27 mouse cellular contexts compared by ENCODE assay signal in genomic region chr2:125510752-125511151, GRCm38 (mm10). TPM values are rescaled to one million over a fixed set of nuclear protein-coding genes. Genes with fewer than 3 reads are reported as not detected.
DNase-seq lines count a peak whose midpoint lies in the region; ATAC-seq and TF ChIP-seq lines count a peak whose summit lies in the region.
"Had no signal": no experiment of that assay in that cellular context is flagged by ENCODE, and none has a peak within 500 bp of the region (broad histone marks: within the 10 kb centered on the region; RNA-seq: fewer than 3 reads in every experiment).

No protein-coding gene starts in this region.

- TF ChIP-seq POLR2A in heart, adult 2 months (IDR thresholded peaks at IDR 0.05; ENCODE audit: insufficient read depth, low read depth, low read length), result no peak
- no peak for TF ChIP-seq POLR2A in myocyte (IDR thresholded peaks at IDR 0.05; ENCODE audit: insufficient read length, low read depth)

- 0 out of 2 replicates have a peak, but pooled peaks have one; percentile 22 for TF ChIP-seq EP300 in heart, adult 2 months (IDR thresholded peaks at IDR 0.05; ENCODE audit: insufficient read depth, low read depth, low read length)
- no peak for TF ChIP-seq EP300 in liver, postnatal 0 days (IDR thresholded peaks at IDR 0.05; ENCODE audit: low read depth)

- H3K4me2 ChIP-seq in myocyte (ENCODE audit: low read depth), result peak overlapping the region; percentile 32
- H3K4me2 ChIP-seq in liver, postnatal 0 days (ENCODE audit: low read depth, low read length), result no peak overlapping the region
- H3K4me2 ChIP-seq: embryonic facial prominence, embryonic 12.5 days; embryonic facial prominence, embryonic 15.5 days; forebrain, embryonic 12.5 days; forebrain, embryonic 15.5 days; heart, embryonic 11.5 days; hindbrain, embryonic 12.5 days; hindbrain, embryonic 15.5 days had no signal

- H3K79me2 ChIP-seq in heart, adult 2 months (replicated peaks; ENCODE audit: control insufficient read depth, insufficient read depth, low read length), result no peaks in the 10 kb centered on the region
- H3K79me2 ChIP-seq in myocyte (ENCODE audit: control insufficient read depth, insufficient read depth), result no peaks in the 10 kb centered on the region

- H3K9ac ChIP-seq in heart, adult 2 months (ENCODE audit: low read depth, low read length), result no peak overlapping the region
- H3K9ac ChIP-seq in liver, postnatal 0 days (replicated peaks), result no peak overlapping the region
- H3K9ac ChIP-seq: embryonic facial prominence, embryonic 12.5 days; embryonic facial prominence, embryonic 15.5 days; forebrain, embryonic 12.5 days; forebrain, embryonic 15.5 days; hindbrain, embryonic 12.5 days; hindbrain, embryonic 15.5 days had no signal

- peak overlapping the region; percentile 26; the same call in 1 of the 2 replicates for H3K27ac ChIP-seq in heart, adult 2 months
- no peak overlapping the region for H3K27ac ChIP-seq in liver, postnatal 0 days (ENCODE audit: low read depth)
- H3K27ac ChIP-seq: embryonic facial prominence, embryonic 12.5 days; embryonic facial prominence, embryonic 15.5 days; forebrain, embryonic 12.5 days; forebrain, embryonic 15.5 days; hindbrain, embryonic 12.5 days; hindbrain, embryonic 15.5 days had no signal

- 39% methylated on average over 2 of the region's 2 CpGs for WGBS in heart, adult 2 months
- 73% methylated on average over 2 of the region's 2 CpGs for WGBS in liver, postnatal 0 days (ENCODE audit: insufficient replicate concordance)

- peaks cover 11% of the 10 kb centered on the region for H3K4me1 ChIP-seq in heart, adult 2 months (ENCODE audit: control insufficient read depth, insufficient read depth, low read length)
- H3K4me1 ChIP-seq in liver, postnatal 0 days (ENCODE audit: insufficient read depth), result no peaks in the 10 kb centered on the region; the same call in 1 of the 2 replicates

- H3K27me3 ChIP-seq in heart, adult 2 months (ENCODE audit: control insufficient read depth, insufficient read depth, low read length), result no peaks in the 10 kb centered on the region
- H3K27me3 ChIP-seq in myocyte (ENCODE audit: control insufficient read depth, insufficient read depth, insufficient read length), result no peaks in the 10 kb centered on the region
- H3K27me3 ChIP-seq in liver, postnatal 0 days (ENCODE audit: insufficient read depth, low read length), result peaks cover 23% of the 10 kb centered on the region
- H3K27me3 ChIP-seq: embryonic facial prominence, embryonic 12.5 days; embryonic facial prominence, embryonic 15.5 days; forebrain, embryonic 15.5 days; hindbrain, embryonic 15.5 days; Patski had no signal

- H3ac ChIP-seq in myocyte (ENCODE audit: control insufficient read depth, insufficient read length), result no peak overlapping the region

- no peak overlapping the region for H3K4me3 ChIP-seq in heart, adult 2 months
- H3K4me3 ChIP-seq in myocyte, result no peak overlapping the region
- no peak overlapping the region for H3K4me3 ChIP-seq in liver, postnatal 0 days (ENCODE audit: low read depth, low read length)
- H3K4me3 ChIP-seq: embryonic facial prominence, embryonic 12.5 days; embryonic facial prominence, embryonic 15.5 days; erythroblast, embryonic 14.5 days; forebrain, embryonic 12.5 days; forebrain, embryonic 15.5 days; hindbrain, embryonic 12.5 days; hindbrain, embryonic 15.5 days had no signal

- H3K36me3 ChIP-seq in heart, adult 2 months (ENCODE audit: control insufficient read depth, insufficient read depth, low read length), result no peaks in the 10 kb centered on the region; the same call in 1 of the 2 replicates
- no peaks in the 10 kb centered on the region for H3K36me3 ChIP-seq in myocyte (ENCODE audit: control insufficient read depth, insufficient read depth)
- no peaks in the 10 kb centered on the region for H3K36me3 ChIP-seq in liver, postnatal 0 days (replicated peaks; ENCODE audit: insufficient read depth, low read length)
- H3K36me3 ChIP-seq: embryonic facial prominence, embryonic 12.5 days; embryonic facial prominence, embryonic 15.5 days; forebrain, embryonic 12.5 days; forebrain, embryonic 15.5 days; hindbrain, embryonic 12.5 days; hindbrain, embryonic 15.5 days had no signal

- intact Hi-C loops in heart, adult 2 months (cut with DNase I), result loop anchor here (1.0 kb wide), 1 partner anchor 69 kb away; no protein-coding TSS in a partner anchor
- intact Hi-C loops in heart, postnatal 36 days (cut with DNase I), result no loop called here
- intact Hi-C loops in gastrocnemius, postnatal 14 days (cut with DNase I; ENCODE audit: low total_unique reads), result no loop called here

- no peak for ATAC-seq in erythroblast, adult 5-6 weeks (replicated peaks; ENCODE audit: low FRiP score, poor library complexity, severe bottlenecking)
- ATAC-seq in liver, postnatal 0 days, result no peak
- ATAC-seq: forebrain, embryonic 15.5 days; intestine, postnatal 0 days; Patski had no signal

- TF ChIP-seq CTCF in heart, adult 2 months (IDR thresholded peaks at IDR 0.05), result no peak
- TF ChIP-seq CTCF in liver, postnatal 0 days (IDR thresholded peaks at IDR 0.05; ENCODE audit: low read depth), result no peak

- no peaks in the 10 kb centered on the region for H3K9me3 ChIP-seq in liver, postnatal 0 days (ENCODE audit: low read length)
- H3K9me3 ChIP-seq: embryonic facial prominence, embryonic 12.5 days; embryonic facial prominence, embryonic 15.5 days; forebrain, embryonic 12.5 days; forebrain, embryonic 15.5 days; hindbrain, embryonic 12.5 days; hindbrain, embryonic 15.5 days had no signal

- peak; percentile 59 for DNase-seq in gastrocnemius, adult 18-20 months (ENCODE audit: low spot score)
- DNase-seq in gastrocnemius, adult 8-10 months (ENCODE audit: low spot score in 2 of 2), result no peak
- DNase-seq in heart, adult 2 months, result peak; percentile 40 to 51
- DNase-seq in heart, postnatal 36 days, result no peak
- DNase-seq in gastrocnemius, postnatal 14 days, result peak; percentile 35
- DNase-seq in liver, postnatal 0 days, result no peak
- DNase-seq: adrenal gland, postnatal 10 days; cerebellum, adult 11 months; cerebellum, adult 2 months; cerebellum, adult 9-11 months; cerebellum, postnatal 25 days; kidney, adult 2 months had no signal

TF ChIP-seq in myocyte, 11 proteins besides CTCF, POLR2A, EP300 and RAD21:
- TF ChIP-seq MYOD1 (IDR thresholded peaks at IDR 0.05; ENCODE audit: control insufficient read depth in 1 of 3, insufficient read length in 2 of 3, low read depth in 2 of 3) (no peak), USF1 (IDR thresholded peaks at IDR 0.05; ENCODE audit: low read depth) (no peak), SRF (IDR thresholded peaks at IDR 0.05; ENCODE audit: control insufficient read depth, insufficient read length, low read depth) (no peak), E2F4 (IDR thresholded peaks at IDR 0.05; ENCODE audit: insufficient read depth) (no peak)
TF ChIP-seq in myocyte: peak in this region for 0.

RNA-seq across cellular contexts. Expression of gene Fbn1, which starts 3.0 kb away (rescaled TPM):
- 10 to 100 TPM; 27.7 to 33.8 TPM for total RNA-seq in gastrocnemius, adult 18-20 months (2021)
- 10 to 100 TPM; 10.9 to 21.0 (median 17.8) TPM for total RNA-seq in gastrocnemius, adult 8-10 months (2022)
- 10 to 100 TPM; 28.8 to 43.9 TPM for total RNA-seq in heart, adult 2 months (2021)
- 15.0 and 27.6 TPM in 2 replicates for polyA plus RNA-seq in heart, adult 2 months (2012; rRNA removed)
- total RNA-seq in heart, postnatal 36 days (2021), result 10 to 100 TPM; 58.3 to 66.6 TPM
- total RNA-seq in gastrocnemius, postnatal 14 days (2021), result 100 to 1,000 TPM; 159 to 223 TPM
- 125 TPM for polyA plus RNA-seq in myocyte (2012; fragmentation: generic; extraction: Trizol)
- 0.42 TPM in 1 of 2 replicates, not detected in the other for total RNA-seq in erythroblast, adult 5-6 weeks (2015; ENCODE audit: low replicate concordance)
- 0.70 TPM in 1 of 2 replicates, not detected in the other for total RNA-seq in erythroblast, adult 5-6 weeks (2017; ENCODE audit: low replicate concordance)
- 1.3 TPM in 2 replicates for polyA plus RNA-seq in liver, postnatal 0 days (2015; fragmentation: Nextera tagmentation; extraction: Ambion mirVana)
- polyA plus RNA-seq: erythroblast, embryonic 14.5 days had no signal

RNA-seq across cellular contexts. Expression of gene Gm9913, which starts 5.9 kb away (rescaled TPM):
- total RNA-seq in gastrocnemius, adult 18-20 months (2021), result under 1 TPM in 1 of 2 experiments, not detected in 1; 0.09 TPM
- total RNA-seq in gastrocnemius, adult 8-10 months (2022), result not detected
- total RNA-seq in heart, adult 2 months (2021), result under 1 TPM; 0.21 to 0.23 TPM
- 0.29 and 0.35 TPM in 2 replicates for polyA plus RNA-seq in heart, adult 2 months (2012; rRNA removed)
- under 1 TPM; 0.11 to 0.14 TPM for total RNA-seq in heart, postnatal 36 days (2021)
- under 1 TPM; 0.16 to 0.18 TPM for total RNA-seq in gastrocnemius, postnatal 14 days (2021)
- 0.37 TPM for polyA plus RNA-seq in myocyte (2012; fragmentation: generic; extraction: Trizol)
- total RNA-seq in erythroblast, adult 5-6 weeks (2015; ENCODE audit: low replicate concordance), result not detected in 2 replicates
- total RNA-seq in erythroblast, adult 5-6 weeks (2017; ENCODE audit: low replicate concordance), result not detected in 2 replicates
- polyA plus RNA-seq in liver, postnatal 0 days (2015; fragmentation: Nextera tagmentation; extraction: Ambion mirVana), result 0.05 TPM in 1 of 2 replicates, not detected in the other
- total RNA-seq: common myeloid progenitor, adult 5-6 weeks; ES-E14; hematopoietic stem cell, adult 5-6 weeks had no signal
- polyA plus RNA-seq: erythroblast, embryonic 14.5 days had no signal

Comparison
In these comparisons a context has a peak if more than half of its experiments do, and no peak if none do; other contexts are left out.
1. DNase-seq: peak in gastrocnemius, adult 18-20 months (single experiment), heart, adult 2 months (2 of 2) and gastrocnemius, postnatal 14 days (single experiment); none in gastrocnemius, adult 8-10 months (0 of 2), heart, postnatal 36 days (0 of 2) and liver, postnatal 0 days (single experiment).
2. RNA of gene Fbn1, which starts 3.0 kb away (total RNA-seq): 159 to 223 TPM in gastrocnemius, postnatal 14 days, 58.3 to 66.6 TPM in heart, postnatal 36 days, 28.8 to 43.9 TPM in heart, adult 2 months, 27.7 to 33.8 TPM in gastrocnemius, adult 18-20 months and 10.9 to 21.0 TPM in gastrocnemius, adult 8-10 months; 0.42 to 0.70 TPM in erythroblast, adult 5-6 weeks; every median in the first group is over 4 times any median in the second.